Mouse (Mus musculus) sigmoid colon, adult 10 weeks (tissue): ENCODE measurements around the gene Eef1g. TPM values are rescaled to one million over a fixed set of nuclear protein-coding genes. Genes with fewer than 3 reads are reported as not detected.

Source experiments
- polyA plus RNA-seq: library from polyadenylated mRNA; stranded (reverse); fragments of 350-450 nt; fragmentation: Illumina TruSeq; extraction: RNeasy Lipid Tissue Mini Kit (QIAGEN cat#74804); gene quantifications from one replicate; pipeline ENCODE4 v1.2.3, GENCODE M21; 2014; ENCODE audit warnings: low read depth, low replicate concordance

The Eef1g gene
- 81.4 TPM for polyA plus RNA-seq

DNA sequence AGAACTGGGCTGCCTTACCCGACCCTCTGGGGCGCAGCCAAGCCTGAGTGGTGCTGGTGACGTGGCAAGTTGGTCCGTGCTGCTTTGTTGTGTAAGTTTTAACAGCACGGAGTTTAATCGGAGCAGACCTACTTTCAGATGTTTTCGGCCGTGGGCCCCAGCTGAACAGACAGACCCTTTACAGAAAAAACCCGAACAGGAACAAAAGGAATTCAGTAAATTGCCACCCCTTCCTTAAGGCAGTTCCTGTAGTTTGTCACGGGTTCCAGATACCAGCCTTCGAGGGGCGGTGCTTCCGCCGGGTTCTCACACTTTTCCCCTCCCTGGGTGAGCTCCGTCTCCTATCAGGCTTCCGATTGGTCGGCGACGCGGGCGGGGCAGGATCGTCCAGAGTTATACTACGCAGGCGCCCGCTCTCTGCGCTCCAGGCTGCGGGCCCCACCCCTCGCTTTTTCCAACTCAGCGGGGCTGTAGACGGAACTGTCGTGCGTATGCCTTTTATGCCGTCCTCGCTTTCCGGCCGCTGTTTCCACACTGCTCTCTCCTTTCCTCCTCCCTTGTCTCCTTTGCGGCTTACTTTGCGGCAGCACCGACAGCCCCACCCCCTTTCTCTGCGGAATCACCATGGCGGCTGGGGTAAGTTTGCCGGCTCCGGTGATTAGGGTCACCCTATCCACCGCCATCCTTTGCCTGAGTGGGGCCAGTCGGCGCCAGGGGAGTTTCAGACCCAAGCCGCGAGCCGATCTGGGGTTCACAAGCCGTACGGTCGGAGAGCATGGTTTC is at the start of gene Eef1g:
Gene Eef1g, plus strand, starts transcription at position 452 of the 783 bp plus-strand sequence.

DNA sequence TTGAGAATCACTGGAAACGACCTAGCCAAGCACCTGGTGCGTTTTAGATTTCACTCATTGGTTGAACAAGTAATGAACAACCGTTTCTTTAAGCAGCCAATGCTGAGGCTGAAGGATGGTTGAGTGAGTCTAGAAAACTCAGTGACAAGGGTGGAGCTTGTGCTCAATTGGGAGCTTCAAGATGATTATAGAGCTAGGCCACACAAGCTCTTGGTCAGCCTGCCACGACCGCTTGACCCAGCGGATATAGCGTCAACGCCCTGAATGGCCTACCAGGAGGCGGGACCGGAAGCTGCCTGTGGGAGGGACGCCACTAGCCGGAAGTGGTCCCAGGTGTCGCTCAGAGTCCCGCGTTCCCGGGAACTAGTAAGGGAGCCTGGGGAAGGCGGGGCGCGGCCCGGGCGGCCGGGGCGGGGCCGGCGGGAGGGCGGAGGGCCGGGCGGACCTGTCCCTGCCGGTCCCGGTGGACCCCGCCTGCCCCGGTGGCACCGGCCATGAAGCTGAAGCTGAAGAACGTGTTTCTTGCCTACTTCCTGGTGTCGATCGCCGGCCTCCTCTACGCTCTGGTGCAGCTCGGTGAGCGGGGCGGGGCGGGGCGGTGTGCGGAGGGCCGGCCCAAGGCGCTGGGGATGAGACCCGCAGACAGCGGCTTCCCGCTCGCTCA is 46.6 kb upstream of the Eef1g start, which contains the start of gene B3gat3:
Gene B3gat3, plus strand, starts transcription at position 302 of the 664 bp plus-strand sequence.

DNA sequence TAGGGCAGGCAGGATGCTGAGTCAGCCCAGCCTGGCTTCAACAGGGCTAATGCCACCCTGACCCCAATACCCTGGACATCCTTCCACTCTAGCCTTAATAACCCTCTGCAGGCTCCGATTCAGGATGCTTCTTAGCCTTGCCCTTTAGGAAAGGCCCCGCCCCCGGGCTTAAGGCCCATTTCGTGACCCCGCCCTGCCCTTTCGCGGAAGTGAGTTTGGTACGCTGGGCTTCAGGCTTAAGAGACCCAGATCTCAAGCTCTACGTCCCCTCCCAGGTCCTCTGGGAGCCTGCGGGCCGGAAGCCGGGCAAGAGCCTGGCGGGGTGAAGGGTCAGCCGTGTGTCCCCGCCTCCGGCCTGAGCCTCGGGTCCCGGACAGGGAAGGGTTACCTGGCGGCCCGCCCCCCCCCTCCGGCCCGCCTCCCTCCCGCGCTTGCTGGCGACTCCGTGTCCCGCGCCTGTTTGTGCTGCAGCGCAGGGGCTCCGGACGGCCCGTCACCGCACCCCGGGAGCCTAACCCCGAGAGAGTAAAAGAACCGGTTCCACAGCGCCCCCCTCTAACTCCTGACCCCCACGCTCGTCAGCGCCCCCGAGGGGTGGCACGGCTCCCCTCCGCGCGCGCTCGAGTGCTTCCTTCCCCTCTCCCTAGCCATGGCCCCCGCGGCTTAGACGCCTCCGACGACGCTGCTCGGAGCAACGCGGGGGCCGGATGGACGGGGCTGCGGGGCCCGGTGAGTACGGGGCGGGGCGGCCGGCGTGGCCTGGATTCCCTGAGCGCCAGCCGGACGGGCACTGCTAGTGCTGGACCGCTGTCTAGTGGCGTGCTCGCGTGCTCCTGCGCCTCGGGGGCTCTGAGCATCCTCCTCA is 37.4 kb upstream of the Eef1g start, which contains the start of the genes Rom1 and Eml3:
Gene Rom1, minus strand, starts transcription at position 133 of the 865 bp plus-strand sequence.
Gene Eml3, plus strand, starts transcription at position 329 of the 865 bp plus-strand sequence.

DNA sequence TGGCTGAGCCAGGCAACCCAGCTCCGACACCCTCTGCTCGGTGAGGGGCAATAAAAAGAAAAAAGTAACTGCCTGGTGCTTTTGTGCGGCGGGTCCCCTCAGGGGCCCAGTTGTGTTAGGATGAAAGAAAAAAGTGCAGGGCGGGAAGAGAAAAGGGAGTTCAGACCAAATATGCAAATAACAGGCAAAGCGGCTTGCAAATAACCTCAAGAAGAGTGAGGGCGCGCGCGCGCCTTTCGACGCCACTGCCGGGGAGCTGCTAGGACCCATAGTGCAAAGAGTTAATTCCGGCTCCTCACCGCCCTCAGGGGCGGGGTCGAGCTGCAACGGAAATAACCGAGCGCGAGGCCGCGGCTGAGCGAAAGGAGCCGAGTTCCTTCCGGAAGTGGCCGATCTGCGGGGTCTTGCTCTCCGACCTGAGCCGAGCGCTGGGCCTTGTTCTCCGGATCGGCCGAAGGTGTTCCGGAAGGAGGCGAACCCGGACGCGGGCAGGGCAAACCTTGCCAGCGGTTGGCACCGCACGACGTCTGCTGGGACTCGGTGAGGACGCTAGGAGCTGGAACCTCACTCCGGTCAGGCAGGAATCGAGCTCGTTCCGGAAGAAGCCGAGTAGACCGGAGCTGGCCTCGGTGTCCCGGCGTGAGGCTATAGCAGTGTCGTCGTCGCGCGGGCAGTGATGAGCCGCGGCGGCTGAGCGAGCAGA is 25.2 kb upstream of the Eef1g start, which contains the start of gene Mta2:
Gene Mta2, plus strand, starts transcription at position 361 of the 703 bp plus-strand sequence.

DNA sequence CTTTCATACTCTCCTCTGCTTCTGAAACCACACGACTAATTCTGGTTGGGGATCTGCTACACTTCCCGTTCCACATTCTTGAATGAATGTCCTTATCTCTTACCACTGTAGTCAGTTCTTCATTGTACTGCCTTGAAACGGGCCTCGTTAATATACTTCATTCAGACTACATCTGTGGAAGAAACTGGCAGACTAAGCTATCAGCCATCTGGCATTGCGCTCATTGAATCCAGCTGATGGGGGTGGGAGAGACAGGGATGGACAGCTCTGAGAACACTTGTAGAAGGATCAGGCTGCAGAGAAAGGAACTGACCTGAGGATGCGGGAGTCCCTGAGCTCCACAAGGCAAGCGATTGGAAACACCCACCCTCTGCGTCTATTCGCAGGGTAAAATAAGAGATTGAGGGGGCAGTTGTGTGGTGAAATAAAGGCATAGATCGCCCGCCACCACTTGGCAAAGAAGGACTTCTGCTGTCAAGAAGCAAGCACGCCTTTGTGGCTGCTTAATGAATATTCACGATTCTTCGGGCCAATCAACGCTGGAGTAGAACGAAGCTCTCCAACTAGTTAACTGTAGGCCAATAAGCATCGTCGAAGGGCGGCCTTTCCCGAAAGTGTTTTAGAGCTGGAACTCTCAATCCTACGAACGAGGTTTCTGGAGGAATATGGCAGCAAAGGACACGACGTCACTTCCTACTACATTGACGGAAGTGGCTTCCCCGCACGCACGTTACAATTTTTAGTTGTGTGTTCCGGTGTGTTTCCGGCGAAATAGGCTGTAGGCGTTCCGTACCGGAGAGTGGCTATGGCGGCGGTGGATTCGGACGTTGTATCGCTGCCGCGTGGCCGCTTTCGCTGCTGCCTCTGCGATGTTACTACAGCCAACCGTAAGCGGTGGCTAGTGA is 13.5 kb upstream of the Eef1g start, which contains the start of gene Tut1:
Gene Tut1, plus strand, starts transcription at position 713 of the 905 bp plus-strand sequence.

DNA sequence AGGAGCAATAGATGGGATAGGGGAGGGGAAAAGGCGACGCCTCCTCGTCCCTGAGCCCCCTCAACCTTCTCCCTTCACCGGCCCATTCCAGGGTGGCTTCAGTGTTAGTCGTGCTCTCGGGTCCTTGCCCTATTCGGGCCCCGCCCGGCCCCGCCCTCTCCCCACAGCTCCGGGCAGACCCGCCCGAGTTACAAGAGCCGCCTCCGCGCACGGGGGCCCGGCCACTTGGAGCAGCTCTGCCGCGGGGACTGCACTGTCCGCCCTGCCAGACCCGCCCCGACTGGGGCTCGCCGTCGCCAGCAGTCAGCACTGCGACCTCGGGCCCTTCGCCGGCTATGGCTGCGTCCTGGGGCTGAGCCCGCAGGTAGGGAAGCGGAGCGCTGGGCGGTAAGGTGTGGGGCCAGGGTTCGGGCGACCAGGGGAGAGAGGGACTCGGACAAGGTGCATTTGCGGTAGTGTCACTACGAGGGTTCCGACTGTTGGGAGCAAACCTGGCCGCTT is 22.3 kb downstream of the Eef1g start, which contains the start of gene Ahnak:
Gene Ahnak, plus strand, starts transcription at position 219 of the 501 bp plus-strand sequence.

Other genes starting within 250 kb of the Eef1g start
- gene Slc3a2, start 243.7 kb upstream of the Eef1g start, polyA plus RNA-seq: 38.6 TPM
- gene Wdr74, start 231.2 kb upstream of the Eef1g start, polyA plus RNA-seq: 12.7 TPM
- not detected for gene 1700092M07Rik, start 226.3 kb upstream of the Eef1g start, polyA plus RNA-seq
- gene Stx5a, start 225.6 kb upstream of the Eef1g start, polyA plus RNA-seq: 112 TPM
- gene Nxf1, start 210.0 kb upstream of the Eef1g start, polyA plus RNA-seq: 92.5 TPM
- gene Tmem223, start 196.0 kb upstream of the Eef1g start, polyA plus RNA-seq: 17.2 TPM
- 30.6 TPM for gene Tmem179b, start 192.6 kb upstream of the Eef1g start, polyA plus RNA-seq
- not detected for gene Taf6l, start 180.6 kb upstream of the Eef1g start, polyA plus RNA-seq
- 35.0 TPM for gene Polr2g, start 168.5 kb upstream of the Eef1g start, polyA plus RNA-seq
- not detected for gene Zbtb3, start 164.5 kb upstream of the Eef1g start, polyA plus RNA-seq
- gene Ttc9c, start 147.7 kb upstream of the Eef1g start, polyA plus RNA-seq: 112 TPM
- gene Hnrnpul2, start 147.0 kb upstream of the Eef1g start, polyA plus RNA-seq: 195 TPM
- not detected for gene AC129217.1, start 137.3 kb upstream of the Eef1g start, polyA plus RNA-seq
- 8.5 TPM for gene Bscl2, start 129.6 kb upstream of the Eef1g start, polyA plus RNA-seq
- 0.69 TPM for gene Gng3, start 127.8 kb upstream of the Eef1g start, polyA plus RNA-seq
- gene Lrrn4cl, start 116.3 kb upstream of the Eef1g start, polyA plus RNA-seq: 3.7 TPM
- gene Ubxn1, start 95.5 kb upstream of the Eef1g start, polyA plus RNA-seq: 17.3 TPM
- 2.2 TPM for gene Uqcc3, start 86.1 kb upstream of the Eef1g start, polyA plus RNA-seq
- 37.9 TPM for gene Lbhd1, start 83.3 kb upstream of the Eef1g start, polyA plus RNA-seq
- not detected for gene Gm49403, start 83.1 kb upstream of the Eef1g start, polyA plus RNA-seq
- 12.0 TPM for gene 1810009A15Rik, start 78.2 kb upstream of the Eef1g start, polyA plus RNA-seq
- gene Gm49416, start 78.1 kb upstream of the Eef1g start, polyA plus RNA-seq: not detected
- 0.44 TPM for gene Ints5, start 74.0 kb upstream of the Eef1g start, polyA plus RNA-seq
- gene Ganab, start 69.0 kb upstream of the Eef1g start, polyA plus RNA-seq: 76.6 TPM
- 28.4 TPM for gene B3gat3, start 46.7 kb upstream of the Eef1g start, polyA plus RNA-seq
- not detected for gene Rom1, start 37.7 kb upstream of the Eef1g start, polyA plus RNA-seq
- gene Eml3, start 37.5 kb upstream of the Eef1g start, polyA plus RNA-seq: 5.4 TPM
- 73.4 TPM for gene Mta2, start 25.2 kb upstream of the Eef1g start, polyA plus RNA-seq
- gene Tut1, start 13.2 kb upstream of the Eef1g start, polyA plus RNA-seq: 2.4 TPM
- 158 TPM for gene Ahnak, start 22.2 kb downstream of the Eef1g start, polyA plus RNA-seq
- gene Scgb1a1, start 120.9 kb downstream of the Eef1g start, polyA plus RNA-seq: not detected
- gene Asrgl1, start 168.6 kb downstream of the Eef1g start, polyA plus RNA-seq: 3.9 TPM